Mouse (Mus musculus): ENCODE results near the gene Mpc2.
A peak's percentile ranks its signal among the peaks of the same experiment; 100 is the strongest.

Mpc2 gene

GRCm38 (mm10) chr1:165460360-165460800 lies at the start of gene Mpc2, which contains the start of gene Dcaf6:
Mpc2 (plus strand) TSS chr1:165460637.
Dcaf6 (minus strand) TSS chr1:165460475.
- peak; percentile 99 for DNase-seq

- no peak for DNase-seq
These were observed 39.0 kb upstream of the Mpc2 start for GRCm38 (mm10) chr1:165421357-165421915.

GRCm38 (mm10) chr1:165426254-165426653 lies 34.2 kb upstream of the Mpc2 start:
- DNase-seq: no peak

GRCm38 (mm10) chr1:165432883-165433282 lies 27.6 kb upstream of the Mpc2 start:
- no peak for DNase-seq

- no peak for DNase-seq
These were observed 22.0 kb upstream of the Mpc2 start for GRCm38 (mm10) chr1:165438289-165439021.

GRCm38 (mm10) chr1:165440788-165441187 lies 19.6 kb upstream of the Mpc2 start:
- DNase-seq: no peak

- no peak for DNase-seq
These were observed 19.2 kb upstream of the Mpc2 start for GRCm38 (mm10) chr1:165441201-165441600.

GRCm38 (mm10) chr1:165441719-165442118 lies 18.7 kb upstream of the Mpc2 start:
- no peak for DNase-seq

DNA sequence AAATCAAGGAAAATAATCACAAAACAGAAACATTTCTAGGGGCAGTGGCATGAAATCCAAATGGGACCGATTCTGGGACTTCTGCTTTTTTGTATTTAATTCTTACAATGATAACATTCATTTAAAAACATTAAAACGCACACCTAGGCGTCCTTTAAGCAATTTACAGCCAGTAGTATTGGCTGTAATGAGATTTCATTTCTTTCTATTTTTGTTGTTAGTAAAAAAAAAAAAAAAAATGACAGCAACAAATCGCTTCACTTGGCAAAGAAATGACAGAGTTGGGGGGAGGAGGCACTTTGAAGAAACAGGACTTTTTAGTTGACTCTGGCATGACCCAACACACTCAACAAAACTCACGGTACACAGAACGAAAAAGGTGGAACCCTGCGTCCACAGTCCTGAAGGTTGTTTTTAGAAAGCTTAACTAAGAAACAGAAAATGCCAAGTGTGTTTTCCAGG lies 1.4 kb upstream of the Mpc2 start:
- DNase-seq: no peak

DNA sequence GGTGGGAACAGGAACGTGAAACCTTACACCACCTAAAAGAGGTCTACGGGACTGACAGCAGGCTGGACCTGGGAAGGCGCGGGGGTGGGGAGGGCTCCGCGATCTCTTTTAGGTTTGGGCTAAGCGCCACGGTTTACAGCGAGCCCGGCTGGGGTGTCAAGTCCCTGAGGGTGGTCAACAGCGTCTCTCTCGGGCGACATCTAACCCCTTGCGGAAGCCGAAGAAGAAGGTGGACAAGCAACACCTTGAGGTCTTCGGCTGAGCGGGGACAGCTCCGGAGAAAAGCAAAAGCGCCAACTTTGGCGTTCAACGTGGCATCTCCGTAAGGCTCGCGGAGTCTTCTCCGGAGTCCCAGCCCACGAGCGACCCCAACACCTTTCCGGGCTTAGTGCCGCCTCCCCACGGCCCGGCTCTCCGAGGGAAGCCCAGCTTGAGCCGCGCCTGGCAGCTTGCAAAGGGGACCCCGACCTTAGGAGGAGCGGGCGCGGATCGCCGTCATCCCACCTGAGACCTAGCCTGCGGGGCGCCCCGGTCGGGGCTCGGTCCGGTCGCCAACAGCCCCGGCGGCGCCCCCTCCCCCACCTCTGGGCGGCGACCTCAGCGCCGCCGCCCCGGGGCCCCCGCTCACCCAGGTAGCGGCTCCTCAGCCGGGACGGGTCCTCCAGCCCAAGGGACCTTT lies 795 bp upstream of the Mpc2 start:
- peak; percentile 79 for DNase-seq

- peak; percentile 100 for DNase-seq
These were observed 452 bp downstream of the Mpc2 start for GRCm38 (mm10) chr1:165460801-165461377.

DNA sequence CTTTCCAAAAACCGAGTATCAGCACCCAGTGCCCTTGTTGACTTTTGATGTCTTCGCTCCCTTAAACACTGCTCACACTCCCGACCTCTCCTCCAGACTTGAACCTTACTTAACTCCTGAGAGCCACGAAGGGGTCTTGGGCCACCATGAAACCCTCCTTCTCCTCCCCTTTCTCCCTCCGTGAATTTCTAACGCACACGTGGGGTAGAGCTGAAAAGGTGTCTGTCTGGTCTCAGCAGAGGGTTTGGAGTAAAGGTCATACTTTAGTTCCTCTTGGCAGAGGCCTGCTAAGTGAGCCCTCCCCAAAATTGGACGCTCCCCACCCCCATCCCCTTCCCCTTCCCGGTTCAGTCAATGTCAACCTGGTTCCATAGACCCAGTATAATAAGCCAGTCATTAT lies 1.2 kb downstream of the Mpc2 start:
- no peak for DNase-seq

- DNase-seq: no peak
These were observed 2.4 kb downstream of the Mpc2 start for GRCm38 (mm10) chr1:165462861-165463260.

- no peak for DNase-seq
These were observed 4.1 kb downstream of the Mpc2 start for GRCm38 (mm10) chr1:165464574-165464973.

- DNase-seq: no peak
These were observed 8.5 kb downstream of the Mpc2 start for GRCm38 (mm10) chr1:165468971-165469370.

DNA sequence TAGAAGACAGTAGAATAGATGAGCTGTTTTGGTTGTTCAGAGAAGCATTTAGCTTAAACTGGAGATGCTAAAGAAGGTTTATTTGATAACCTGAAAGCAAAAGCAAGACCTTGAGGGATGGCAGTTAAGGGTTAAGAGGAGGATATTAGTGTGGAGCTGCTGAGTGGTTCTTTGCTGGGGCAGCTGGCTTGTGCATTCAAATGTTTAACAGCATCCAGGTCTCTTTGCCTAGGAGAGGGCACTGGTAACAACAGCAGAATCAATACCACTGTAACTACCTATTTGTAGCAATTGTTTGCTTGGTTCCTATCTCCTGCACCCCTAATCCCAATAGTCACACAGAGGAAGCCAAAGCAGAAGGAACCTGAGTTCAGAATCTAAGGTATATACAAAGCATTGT lies 9.3 kb downstream of the Mpc2 start:
- DNase-seq: no peak

- no peak for DNase-seq
These were observed 11.1 kb downstream of the Mpc2 start for GRCm38 (mm10) chr1:165471490-165471889.

DNA sequence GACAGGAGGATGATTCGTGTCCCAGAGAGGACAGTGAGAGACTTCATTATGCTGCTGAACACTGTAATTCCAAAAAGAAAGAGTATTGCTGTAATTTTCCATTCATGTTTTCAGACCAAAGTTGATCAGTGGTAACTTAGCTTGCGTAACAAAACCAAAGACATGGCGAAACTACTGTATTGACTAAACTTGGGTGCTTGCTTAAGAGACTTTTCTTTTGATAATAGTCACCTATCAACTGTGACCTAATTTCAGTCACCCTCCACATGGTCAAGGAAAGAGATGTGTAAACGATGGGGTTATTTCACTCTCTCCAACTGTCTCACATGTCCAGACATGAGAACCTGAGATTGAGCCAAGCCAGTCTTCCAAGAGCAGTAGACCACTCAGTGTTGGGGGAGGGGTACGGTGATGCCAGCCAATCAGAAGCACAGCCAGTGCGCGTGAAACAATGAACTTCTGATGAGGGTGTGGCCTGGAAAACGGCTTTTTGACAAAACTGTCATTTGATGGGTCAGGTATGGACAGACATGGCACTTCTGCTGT lies 24.3 kb downstream of the Mpc2 start, which contains the start of gene Adcy10:
TSS of gene Adcy10 (plus strand) at position 496 of the 546 bp plus-strand sequence.
- no peak for DNase-seq

DNA sequence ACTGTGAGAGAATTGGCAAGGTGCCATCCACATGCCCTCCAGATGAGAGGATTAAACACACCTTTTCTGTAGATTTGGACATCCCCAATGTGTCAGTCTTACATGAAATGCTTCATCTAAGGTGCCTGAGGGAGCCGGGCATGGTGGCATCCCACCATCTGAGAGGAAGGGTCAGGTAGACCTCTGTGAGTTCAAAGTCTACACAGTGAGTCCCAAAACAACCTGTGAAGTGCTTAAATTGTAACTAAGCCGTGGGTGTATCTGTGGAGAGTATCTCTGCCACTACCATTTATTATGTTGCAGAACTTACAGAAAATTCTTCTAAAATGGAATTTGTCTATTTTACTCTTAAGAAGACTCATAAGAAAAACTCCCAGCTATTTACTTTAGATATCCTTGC lies 25.7 kb downstream of the Mpc2 start:
- DNase-seq: no peak

- no peak for DNase-seq
These were observed 28.8 kb downstream of the Mpc2 start for GRCm38 (mm10) chr1:165489197-165489596.

DNA sequence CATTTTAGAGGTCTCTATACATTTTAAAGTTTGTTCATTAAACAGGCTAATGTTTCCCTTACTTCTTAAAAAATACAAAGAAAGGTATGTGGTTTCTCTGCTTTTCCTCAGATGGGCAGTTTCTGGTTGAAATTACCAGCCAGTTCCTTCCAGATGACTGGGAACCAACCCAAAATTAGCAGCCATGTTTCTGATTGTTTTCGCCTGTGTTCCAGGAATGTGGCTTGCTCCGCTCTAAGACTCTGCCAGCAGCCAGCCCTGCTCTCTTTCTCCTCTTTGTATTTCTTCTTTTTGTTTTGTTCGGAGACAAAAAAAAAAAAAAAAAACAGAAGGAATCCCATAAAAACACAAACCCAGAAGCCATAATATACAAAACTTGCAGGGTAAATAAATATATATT lies 38.4 kb downstream of the Mpc2 start:
- no peak for DNase-seq

- no peak for DNase-seq
These were observed 43.0 kb downstream of the Mpc2 start for GRCm38 (mm10) chr1:165503307-165504024.
